Mouse (Mus musculus) heart, postnatal 25 days (tissue): ENCODE data around the gene Sirt2. TPM values are rescaled to one million over a fixed set of nuclear protein-coding genes. Genes with fewer than 3 reads are reported as not detected.

Experiments used
- DNase-seq: peaks from one replicate; pipeline ENCODE4 v3.0.0; 2022; ENCODE audit warnings: low spot score
- intact Hi-C: fragments of 180-260 bp; cut with DNase I; formaldehyde crosslinking; loops from one replicate; pipeline ENCODE4 v1.15.1; 2025
- total RNA-seq, 2 experiments: library from RNA; stranded (reverse); gene quantifications; 2 replicates each; pipeline ENCODE4 v1.2.3; 2021

Gene Sirt2
- total RNA-seq, 2 experiments from 2014 or later: 80.0 to 80.2 TPM

DNA sequence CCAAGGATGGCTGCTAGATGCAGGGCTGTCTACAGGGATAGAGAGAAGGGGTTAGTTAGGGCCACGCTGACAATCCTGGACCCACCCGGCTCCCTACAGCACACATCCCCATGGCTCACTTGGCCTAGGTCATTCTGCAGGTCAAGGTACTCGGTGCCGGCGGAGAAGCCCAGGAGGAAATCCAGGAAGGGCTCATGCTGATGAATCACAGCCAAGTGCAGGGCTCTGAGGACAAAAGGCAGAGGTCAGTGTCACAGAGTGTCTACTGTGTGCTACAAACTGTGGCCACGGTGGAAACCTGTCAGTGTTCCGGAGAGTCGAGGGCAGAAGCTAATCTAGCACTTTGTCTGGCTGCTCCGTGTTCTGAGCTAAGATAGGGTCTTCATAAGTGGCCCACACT is 4.6 kb upstream of the Sirt2 start:
- intact Hi-C loops: loop anchor here (5.0 kb wide), 1 partner anchor 755 kb away; the partner anchor contains the start of gene Sipa1l3
- DNase-seq: no peak

DNA sequence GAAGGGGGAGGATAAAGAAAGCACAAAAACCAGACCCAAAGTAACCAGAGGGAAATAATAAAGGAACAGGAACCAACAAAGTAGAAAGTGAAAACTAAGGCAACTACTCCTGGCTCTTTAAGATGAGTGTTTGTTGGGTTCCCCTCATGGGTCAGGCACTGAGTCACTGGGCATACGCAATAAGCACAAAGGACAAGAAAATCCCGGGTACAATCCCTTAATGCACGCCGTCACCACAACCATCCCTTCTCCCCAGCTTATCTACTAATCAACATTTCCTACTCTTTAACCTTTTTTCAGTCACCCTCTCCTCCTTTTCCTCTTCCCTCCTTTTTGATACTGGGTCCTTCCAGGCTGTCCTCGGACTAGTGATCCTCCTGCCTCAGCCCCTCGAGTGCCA is 1.3 kb upstream of the Sirt2 start:
- no peak for DNase-seq
- intact Hi-C loops: loop anchor here (2.0 kb wide), 1 partner anchor 22 kb away; no protein-coding TSS in a partner anchor

DNA sequence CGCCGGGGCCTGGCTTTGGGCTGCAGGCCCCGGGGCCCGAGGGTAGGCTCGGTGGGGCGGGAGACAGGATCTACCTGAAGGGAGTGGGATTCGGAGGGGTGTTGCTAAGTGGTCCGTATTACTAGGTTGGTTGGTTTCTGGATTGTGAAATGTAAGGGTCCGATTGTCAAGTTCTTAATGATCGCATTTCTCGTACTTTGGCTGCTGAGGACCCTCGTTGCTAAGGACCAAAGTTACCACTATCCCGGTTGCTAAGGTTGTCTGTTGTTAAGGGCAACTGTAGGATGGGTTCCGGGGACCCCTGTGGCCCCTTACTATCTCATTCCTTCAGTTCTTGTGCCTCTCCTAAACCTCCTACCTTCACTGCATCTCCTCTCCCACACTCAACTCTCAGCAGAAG is 375 bp downstream of the Sirt2 start:
- no peak for DNase-seq
- intact Hi-C loops: no loop called here

DNA sequence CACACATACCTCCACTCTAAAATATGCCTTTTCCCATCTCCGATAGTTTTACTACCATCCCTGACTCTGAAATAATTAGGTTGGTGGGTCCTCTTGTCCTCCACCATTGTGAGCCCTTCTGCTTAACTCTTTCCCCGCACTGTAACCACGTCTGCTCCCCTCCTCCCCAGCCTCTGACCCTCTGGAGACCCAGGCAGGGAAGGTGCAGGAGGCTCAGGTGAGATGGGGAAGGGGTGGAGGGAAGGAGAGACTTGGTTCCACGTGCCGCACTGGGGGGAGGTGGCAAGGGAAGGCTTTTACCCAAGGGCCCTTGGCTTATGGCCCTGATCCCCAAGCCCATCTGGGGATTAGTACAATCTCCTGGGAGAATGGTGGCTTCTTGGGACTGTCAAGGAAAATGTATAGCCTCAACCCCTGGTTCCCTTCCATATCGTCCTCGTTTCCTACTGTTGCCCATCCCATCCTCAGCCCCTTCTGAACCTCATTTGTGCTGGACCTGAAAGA is 979 bp downstream of the Sirt2 start, which contains the start of gene Nfkbib:
Nfkbib (minus strand) TSS at position 51 of the 504 bp plus-strand sequence.
- intact Hi-C loops: no loop called here

DNA sequence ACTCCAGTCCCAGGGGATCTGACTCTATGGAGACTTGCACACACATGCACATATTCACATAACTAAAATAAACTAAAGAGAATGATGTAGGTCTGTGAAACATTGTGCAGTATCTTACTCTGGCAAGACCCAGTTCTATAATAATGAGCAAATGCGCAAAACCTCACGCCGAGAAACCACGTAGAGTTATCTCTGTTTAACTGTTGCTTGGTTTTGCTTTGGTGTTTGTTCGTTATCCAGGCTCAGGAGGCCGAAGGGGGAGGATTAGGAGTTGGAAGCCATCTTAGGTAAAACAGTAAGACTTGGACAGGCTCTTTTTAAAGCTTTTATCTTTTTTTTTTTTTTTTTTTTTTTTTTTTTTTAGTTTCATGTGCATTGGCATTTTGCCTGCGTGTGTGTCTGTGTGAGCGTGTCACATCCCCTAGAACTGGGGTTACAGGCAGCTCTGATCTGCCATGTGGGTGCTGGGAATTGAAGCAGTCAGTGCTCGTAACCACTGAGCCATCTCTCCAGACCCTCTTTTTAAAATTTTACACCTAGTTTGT is 3.0 kb downstream of the Sirt2 start:
- no peak for DNase-seq
- intact Hi-C loops: no loop called here

More for the DNA sequence above, 979 bp downstream of the Sirt2 start, which contains the start of gene Nfkbib:
- no peak for DNase-seq

DNA sequence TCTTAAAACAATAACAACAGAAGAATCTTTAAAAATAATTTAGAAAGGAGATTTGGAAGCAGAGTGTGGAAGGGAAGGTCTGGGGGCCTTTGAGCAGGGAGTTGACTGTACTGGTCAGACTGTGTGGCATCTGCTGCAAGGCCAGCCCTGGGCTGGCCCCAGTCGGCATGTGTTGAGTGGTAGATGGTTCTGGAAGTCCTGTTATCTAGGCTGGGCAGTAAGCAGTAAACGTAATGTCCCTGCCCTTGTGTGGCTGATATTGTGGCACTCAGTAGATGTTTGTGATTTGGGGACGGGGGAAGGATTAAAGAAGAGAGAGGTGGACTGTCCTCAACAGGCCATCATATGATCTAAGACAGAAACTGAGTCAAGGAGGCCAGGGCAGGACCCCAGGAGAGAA is 3.8 kb downstream of the Sirt2 start:
- intact Hi-C loops: loop anchor here (5.0 kb wide), 1 partner anchor 207 kb away; no protein-coding TSS in a partner anchor
- DNase-seq: no peak

DNA sequence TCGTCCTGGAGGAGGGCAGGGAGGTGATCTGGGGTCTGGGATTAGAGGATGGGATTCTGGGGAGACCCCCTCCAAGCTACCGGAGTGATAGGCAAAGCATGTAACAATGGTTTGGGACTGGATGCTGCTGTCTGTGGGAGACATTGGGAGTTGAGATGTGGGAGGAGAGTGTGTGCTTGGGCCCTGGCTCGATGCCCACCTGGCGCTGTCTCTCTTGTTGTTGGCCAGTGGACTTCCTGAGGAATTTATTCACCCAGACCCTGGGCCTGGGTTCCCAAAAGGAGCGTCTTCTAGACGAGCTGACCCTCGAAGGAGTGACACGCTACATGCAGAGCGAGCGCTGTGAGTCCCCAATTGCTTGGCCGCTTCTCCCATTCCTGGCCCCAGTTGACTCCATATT is 5.3 kb downstream of the Sirt2 start:
- no peak for DNase-seq
- intact Hi-C loops: loop anchor here (5.0 kb wide), 1 partner anchor 205 kb away; no protein-coding TSS in a partner anchor

DNA sequence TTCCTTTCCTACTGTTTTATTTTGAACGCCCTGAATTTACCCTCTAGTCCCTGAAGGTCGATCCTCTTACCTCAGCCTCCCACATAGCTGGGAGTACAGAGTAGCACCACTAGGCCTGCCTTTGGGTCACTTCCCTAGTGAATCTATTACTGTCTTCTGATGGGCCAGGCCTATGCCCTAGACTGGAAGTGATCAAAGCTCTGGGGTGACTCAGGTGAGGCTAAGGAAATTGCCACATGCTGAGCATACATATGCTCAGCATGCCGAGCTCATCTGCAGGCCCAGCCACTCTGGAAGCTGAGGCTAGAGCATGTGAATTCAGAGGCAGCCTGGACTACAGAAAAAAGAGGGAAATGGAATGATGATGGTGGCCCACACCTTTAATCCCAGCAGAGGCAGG is 6.6 kb downstream of the Sirt2 start:
- no peak for DNase-seq
- intact Hi-C loops: loop anchor here (5.0 kb wide), 1 partner anchor 204 kb away; no protein-coding TSS in a partner anchor

DNA sequence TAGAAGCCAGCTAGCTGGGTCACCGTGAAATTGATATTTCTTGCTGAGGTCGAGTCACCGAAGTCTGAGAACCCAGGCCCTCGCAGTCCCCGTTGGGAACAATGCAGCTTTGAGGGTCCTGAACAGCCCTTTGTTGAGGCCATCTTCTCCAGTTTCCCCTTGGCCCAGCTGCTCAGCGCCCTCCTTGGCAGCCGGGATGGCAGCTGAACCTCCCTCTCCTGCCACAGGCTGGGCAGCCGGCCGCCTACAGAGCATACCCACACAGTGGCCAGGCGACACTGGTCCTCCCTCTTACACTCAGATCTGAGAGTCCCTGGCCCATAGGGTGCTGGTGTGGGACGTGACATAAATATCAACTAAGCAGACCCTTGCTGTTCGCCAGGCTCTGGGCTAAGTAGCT is 7.6 kb downstream of the Sirt2 start:
- intact Hi-C loops: loop anchor here (5.0 kb wide), 1 partner anchor 203 kb away; no protein-coding TSS in a partner anchor
- DNase-seq: no peak

DNA sequence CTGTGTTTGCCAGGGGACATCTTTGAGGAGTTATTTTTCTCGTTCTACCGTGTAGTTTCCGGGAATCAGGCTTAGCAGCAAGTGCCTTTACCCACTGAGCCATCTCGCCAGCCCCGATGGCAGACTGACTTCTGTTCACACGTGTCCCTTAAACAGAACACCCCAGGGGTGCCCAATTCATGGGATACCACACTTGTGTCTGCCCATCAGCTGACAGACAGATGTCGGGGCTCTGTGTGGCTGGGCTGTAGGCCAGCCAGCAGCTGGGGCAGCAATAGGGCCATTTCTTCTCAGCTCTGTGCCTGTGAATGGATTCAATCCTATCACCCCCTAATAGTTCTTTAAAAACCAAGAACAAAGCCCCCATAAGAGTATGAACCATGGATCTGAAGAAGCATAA is 8.6 kb downstream of the Sirt2 start:
- intact Hi-C loops: no loop called here
- DNase-seq: no peak

DNA sequence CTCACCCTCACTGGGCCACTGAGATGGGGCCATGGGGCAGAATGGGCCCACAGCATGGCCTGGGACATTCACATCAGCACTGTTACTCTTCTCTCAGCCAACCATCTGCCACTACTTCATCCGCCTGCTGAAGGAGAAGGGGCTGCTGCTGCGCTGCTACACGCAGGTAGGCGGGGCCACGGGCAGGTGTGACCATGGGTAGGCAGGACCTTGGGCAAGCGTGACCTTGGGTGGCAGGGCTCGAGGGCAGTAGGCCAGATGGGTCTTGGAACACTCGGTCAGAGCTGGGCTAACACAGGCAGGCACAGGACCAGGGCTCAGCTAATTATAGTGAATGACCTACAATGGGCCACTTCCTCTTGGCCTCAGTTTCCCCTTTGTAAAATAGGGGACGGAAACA is 12.3 kb downstream of the Sirt2 start:
- intact Hi-C loops: no loop called here
- DNase-seq: no peak

DNA sequence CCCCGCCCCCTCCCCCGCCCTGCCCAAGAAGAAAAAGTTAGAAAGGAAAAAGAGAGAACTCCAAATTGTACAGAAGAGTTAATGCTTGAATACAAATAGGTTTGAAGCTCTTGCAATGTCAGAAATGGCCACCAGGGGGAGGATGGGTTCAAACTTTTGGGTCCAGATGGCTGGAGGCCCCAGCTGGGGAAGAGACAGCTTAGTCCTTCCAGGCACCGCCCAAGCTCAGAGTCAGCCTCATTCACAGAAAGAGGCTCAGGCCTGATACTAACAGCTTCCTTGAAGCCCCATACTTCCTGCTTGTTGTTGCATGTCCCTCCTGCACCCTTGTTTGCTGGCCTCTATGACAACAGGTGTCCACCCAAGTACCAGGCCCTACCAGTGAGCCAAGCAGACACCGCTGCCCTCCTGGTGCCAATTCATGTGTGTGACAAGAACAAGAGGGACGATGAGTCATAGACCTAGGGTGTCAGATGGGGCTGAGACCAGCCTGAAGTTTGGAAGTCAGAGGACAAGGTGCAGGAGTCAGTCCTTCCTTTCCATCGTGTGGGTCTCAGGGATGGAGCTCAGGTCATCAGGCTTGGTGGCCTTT is 13.6 kb downstream of the Sirt2 start:
- intact Hi-C loops: loop anchor here (1.0 to 5.0 kb wide), 3 partner anchors 87 to 259 kb away; no protein-coding TSS in a partner anchor
- DNase-seq: peak; percentile 69

DNA sequence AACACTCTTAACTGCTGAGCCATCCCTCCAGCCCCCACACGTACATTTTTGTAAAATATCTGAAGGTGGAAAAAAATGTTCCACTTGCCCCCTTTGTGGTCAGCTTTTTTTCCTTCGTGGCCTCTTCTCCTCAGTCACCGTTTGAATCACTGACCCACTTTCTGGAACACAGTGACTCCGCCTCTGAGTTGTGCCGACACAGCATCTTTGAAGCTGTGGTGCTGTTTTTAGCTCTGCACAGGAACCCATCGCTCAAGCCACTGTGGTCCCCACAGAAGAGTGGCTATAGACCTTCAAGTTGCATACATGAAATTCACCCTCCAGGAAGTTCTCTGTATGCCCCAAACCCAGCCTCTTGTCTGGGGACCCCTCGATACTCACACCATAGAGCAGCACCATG is 14.3 kb downstream of the Sirt2 start:
- intact Hi-C loops: loop anchor here (1.0 to 5.0 kb wide), 3 partner anchors 86 to 258 kb away; no protein-coding TSS in a partner anchor
- no peak for DNase-seq

DNA sequence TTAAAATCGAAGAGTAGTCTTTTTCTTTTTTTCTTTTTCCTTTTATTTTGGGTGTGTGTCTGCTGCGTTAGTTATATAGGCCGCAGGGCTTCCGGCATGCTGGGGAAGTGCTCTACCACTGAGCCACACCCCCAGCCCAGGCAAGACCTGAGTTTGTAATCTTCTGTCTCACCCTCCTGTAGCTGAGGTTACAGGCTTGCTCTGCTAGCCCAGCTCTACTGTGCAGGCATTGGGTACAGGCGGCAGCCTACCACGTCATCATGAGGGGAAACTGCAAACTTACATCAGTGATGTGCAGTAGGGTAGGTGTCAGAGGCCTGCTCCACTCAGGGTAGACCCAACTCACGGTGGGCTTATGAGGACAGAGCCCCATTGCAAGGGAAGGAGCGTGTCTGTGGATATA is 14.7 kb downstream of the Sirt2 start:
- no peak for DNase-seq

DNA sequence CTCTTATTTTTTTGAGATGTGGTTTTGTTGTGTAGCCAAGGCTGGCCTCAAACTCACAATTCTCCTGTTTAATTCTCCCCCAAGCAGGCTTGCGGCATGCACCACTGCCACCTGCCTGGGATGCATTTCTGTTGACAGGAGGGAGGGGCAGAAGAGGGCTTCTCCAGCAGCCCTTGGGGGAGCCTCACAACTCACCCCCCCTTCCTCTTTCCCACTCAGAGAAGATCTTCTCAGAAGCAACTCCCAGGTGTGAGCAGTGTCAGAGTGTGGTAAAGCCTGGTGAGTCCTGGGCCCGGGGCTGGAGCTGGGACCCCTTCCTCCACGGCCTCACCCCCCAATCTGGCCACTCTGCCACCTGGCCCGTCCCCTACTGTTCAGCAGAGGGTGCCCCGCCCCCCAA is 18.6 kb downstream of the Sirt2 start:
- no peak for DNase-seq
- intact Hi-C loops: no loop called here

More for the DNA sequence above, 14.7 kb downstream of the Sirt2 start:
- intact Hi-C loops: loop anchor here (2.0 to 5.0 kb wide), 2 partner anchors 191 to 258 kb away; no protein-coding TSS in a partner anchor

DNA sequence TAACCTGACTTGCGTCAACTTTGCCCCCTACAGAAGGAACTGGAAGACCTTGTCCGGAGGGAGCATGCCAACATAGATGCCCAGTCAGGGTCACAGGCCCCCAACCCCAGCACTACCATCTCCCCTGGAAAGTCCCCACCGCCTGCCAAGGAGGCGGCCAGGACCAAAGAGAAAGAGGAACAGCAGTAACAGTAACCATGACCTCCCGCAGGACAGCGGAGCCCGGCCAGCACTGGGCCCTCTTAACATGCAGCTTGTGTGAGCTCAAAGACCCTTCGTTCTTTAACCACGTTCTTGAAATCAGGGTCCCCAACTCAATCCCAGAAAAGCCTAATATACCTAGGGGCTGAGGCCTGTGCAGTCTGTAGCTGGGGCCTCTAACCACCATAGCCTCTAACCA is 21.3 kb downstream of the Sirt2 start:
- DNase-seq: no peak
- intact Hi-C loops: no loop called here

DNA sequence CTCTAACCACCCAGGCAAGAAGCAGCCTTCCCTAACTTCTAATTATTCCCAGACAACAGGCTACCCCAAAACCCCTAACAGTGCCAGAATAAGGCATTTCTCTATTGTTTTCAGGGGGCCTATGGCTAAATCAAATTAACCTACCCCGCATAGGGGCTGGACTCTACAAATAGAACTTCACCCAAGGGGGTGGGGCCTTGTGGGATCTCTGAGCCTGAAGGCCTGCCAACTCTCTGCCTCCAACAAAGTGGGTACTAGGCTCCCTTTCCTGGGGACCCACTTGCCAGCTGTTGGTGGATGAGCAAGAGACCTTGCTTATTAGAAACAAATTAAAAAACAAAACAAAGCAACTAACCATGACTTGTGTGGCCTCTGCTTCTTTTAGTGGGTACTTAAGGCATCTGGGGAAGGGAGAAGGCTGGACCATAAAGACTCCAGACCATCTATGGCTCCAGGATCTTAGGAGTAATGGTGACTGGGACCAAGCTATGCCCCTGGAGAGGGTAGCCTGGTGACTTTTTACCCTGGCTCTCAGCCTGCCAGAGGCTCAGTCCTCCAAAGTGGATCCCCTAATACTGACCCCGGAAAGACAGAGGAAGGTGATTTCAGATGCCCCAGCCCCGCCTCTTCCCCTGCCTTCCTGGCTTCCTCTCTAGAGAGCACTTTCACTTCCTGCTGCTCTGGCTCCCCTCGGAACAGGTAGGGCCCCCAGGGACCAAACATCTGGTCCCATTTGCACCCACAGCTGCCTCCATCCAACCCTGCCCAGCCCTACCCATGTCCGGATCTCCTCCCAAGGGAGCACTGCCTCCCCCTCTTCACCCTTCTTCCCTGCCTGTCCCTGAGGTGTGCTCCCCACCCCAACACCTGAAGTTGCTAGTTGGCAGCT is 22.0 kb downstream of the Sirt2 start, which contains the start of gene Rinl:
Rinl (plus strand) TSS at position 663 of the 889 bp plus-strand sequence.
- intact Hi-C loops: no loop called here
- DNase-seq: no peak

DNA sequence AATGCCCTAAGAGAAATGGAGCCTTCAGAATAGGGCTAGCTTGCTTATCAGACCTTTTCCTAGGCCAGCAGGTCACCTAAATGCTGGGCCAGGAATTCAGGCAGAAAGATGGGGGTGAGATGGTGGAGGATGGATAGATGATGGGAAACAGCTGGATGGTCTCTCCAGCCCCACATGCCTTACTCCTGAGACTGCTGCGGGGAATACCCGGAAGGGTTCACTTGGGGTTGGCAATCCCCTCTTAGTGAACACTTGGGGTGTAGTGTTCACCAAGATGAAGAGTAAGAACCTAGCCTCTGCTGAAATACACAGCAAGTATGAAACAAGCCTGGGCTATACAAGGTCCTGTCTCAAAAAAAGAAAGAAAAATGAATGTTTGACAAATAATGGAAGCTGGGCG is 22.7 kb downstream of the Sirt2 start:
- DNase-seq: no peak
- intact Hi-C loops: no loop called here

DNA sequence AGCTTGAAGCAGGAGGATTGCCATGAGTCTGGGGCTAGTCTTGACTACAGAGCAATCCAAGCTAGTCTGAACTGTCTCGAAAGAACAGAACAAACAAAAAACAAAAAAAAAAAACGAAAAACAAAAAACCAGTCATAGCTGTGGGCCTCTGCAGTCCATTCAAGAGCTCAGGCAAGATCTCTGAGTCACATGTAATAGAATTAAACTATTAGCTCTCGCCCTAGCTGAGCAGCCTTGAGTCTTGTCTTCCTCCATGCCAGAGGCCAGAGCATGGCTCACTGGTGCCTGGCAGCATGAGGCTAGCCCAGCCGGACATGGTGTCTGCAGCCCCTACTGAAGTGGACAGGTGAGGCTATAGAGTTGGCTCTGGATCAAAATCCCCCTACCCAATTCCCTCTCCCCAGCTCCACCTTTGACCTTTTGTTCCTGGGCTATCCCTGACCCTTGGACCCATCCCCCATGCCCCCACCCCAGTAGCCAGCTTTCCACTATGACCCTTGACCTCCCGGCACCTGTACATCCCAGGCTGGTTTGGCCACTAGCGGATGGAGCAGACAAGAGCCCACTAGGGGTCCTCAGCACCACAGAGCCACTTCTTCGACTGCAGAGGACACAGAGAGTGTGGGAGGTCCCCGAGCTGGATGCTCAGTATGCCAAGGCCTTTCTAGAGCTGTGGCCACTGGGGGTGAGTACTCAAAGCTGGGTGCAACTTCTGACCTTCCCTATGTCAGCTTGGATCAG is 23.7 kb downstream of the Sirt2 start:
- DNase-seq: no peak
- intact Hi-C loops: no loop called here
